Mouse (Mus musculus) heart, postnatal 14 days (tissue): ENCODE measurements around the gene Mavs. TPM values are rescaled to one million over a fixed set of nuclear protein-coding genes. Genes with fewer than 3 reads are reported as not detected.

Source experiments
- DNase-seq, 2 experiments: peaks; one replicate each; pipeline ENCODE4 v3.0.0; 2021 to 2022
- intact Hi-C: fragments of 180-260 bp; cut with DNase I; formaldehyde crosslinking; loops from one replicate; pipeline ENCODE4 v1.15.1; 2025
- total RNA-seq, 2 experiments: library from RNA; stranded (reverse); gene quantifications; 2 replicates each; pipeline ENCODE4 v1.2.3; 2021

Mavs gene
- total RNA-seq, 2 experiments from 2014 or later: 52.1 to 54.8 TPM

GRCm38 (mm10) chr2:131254329-131254713 lies 20.5 kb downstream of the Mavs start:
- DNase-seq: no peak
- intact Hi-C loops: loop anchor here (1.0 to 2.0 kb wide), 2 partner anchors 76 to 159 kb away; no protein-coding TSS in a partner anchor

- intact Hi-C loops: loop anchor here (2.0 kb wide), 1 partner anchor 77 kb away; no protein-coding TSS in a partner anchor
Measured at GRCm38 (mm10) chr2:131255738-131256137, 21.9 kb downstream of the Mavs start.

GRCm38 (mm10) chr2:131258693-131259092 lies 24.8 kb downstream of the Mavs start:
- intact Hi-C loops: no loop called here

More at GRCm38 (mm10) chr2:131255738-131256137, 21.9 kb downstream of the Mavs start:
- no peak for DNase-seq

GRCm38 (mm10) chr2:131260544-131261307 lies 26.9 kb downstream of the Mavs start:
- intact Hi-C loops: loop anchor here (5.0 to 10.0 kb wide), 2 partner anchors 252 to 296 kb away; no protein-coding TSS in a partner anchor
- no peak for DNase-seq

More at GRCm38 (mm10) chr2:131258693-131259092, 24.8 kb downstream of the Mavs start:
- no peak for DNase-seq

- intact Hi-C loops: loop anchor here (5.0 to 10.0 kb wide), 2 partner anchors 251 to 297 kb away; no protein-coding TSS in a partner anchor
- no peak for DNase-seq
Measured at GRCm38 (mm10) chr2:131261481-131262212, 27.8 kb downstream of the Mavs start.

- intact Hi-C loops: loop anchor here (5.0 to 10.0 kb wide), 2 partner anchors 250 to 297 kb away; no protein-coding TSS in a partner anchor
- DNase-seq: peak; percentile 96 to 97
Measured at GRCm38 (mm10) chr2:131262213-131262672, 28.4 kb downstream of the Mavs start, which contains the start of gene Pank2. Gene Pank2, plus strand, starts transcription at chr2:131262495.

- intact Hi-C loops: loop anchor here (5.0 to 10.0 kb wide), 2 partner anchors 249 to 298 kb away; no protein-coding TSS in a partner anchor
- peak in 1 of 2 experiments; percentile 78 for DNase-seq
Measured at GRCm38 (mm10) chr2:131262680-131263670, 29.1 kb downstream of the Mavs start.

GRCm38 (mm10) chr2:131264027-131264426 lies 30.2 kb downstream of the Mavs start:
- no peak for DNase-seq
- intact Hi-C loops: loop anchor here (5.0 to 10.0 kb wide), 2 partner anchors 248 to 299 kb away; no protein-coding TSS in a partner anchor

- DNase-seq: no peak
- intact Hi-C loops: loop anchor here (10.0 kb wide), 1 partner anchor 300 kb away; no protein-coding TSS in a partner anchor
Measured at GRCm38 (mm10) chr2:131265056-131265455, 31.2 kb downstream of the Mavs start.

GRCm38 (mm10) chr2:131275493-131275892 lies 41.6 kb downstream of the Mavs start:
- DNase-seq: no peak

GRCm38 (mm10) chr2:131276722-131277121 lies 42.9 kb downstream of the Mavs start:
- intact Hi-C loops: no loop called here
- DNase-seq: no peak

More at GRCm38 (mm10) chr2:131275493-131275892, 41.6 kb downstream of the Mavs start:
- intact Hi-C loops: no loop called here

GRCm38 (mm10) chr2:131281596-131281995 lies 47.7 kb downstream of the Mavs start:
- DNase-seq: no peak
- intact Hi-C loops: loop anchor here (5.0 kb wide), 1 partner anchor 231 kb away; no protein-coding TSS in a partner anchor

- intact Hi-C loops: loop anchor here (2.0 kb wide), 1 partner anchor 131 kb away; no protein-coding TSS in a partner anchor
- no peak for DNase-seq
Measured at GRCm38 (mm10) chr2:131286276-131286675, 52.4 kb downstream of the Mavs start.

- intact Hi-C loops: no loop called here
- no peak for DNase-seq
Measured at GRCm38 (mm10) chr2:131290669-131291068, 56.8 kb downstream of the Mavs start.

GRCm38 (mm10) chr2:131296746-131297261 lies 62.9 kb downstream of the Mavs start:
- intact Hi-C loops: no loop called here
- DNase-seq: no peak
